Mouse (Mus musculus): ENCODE data around the gene Btg4.
A peak's percentile ranks its signal among the peaks of the same experiment; 100 is the strongest.

The Btg4 gene

GRCm38 (mm10) chr9:51060601-51061000 lies at the start of gene Btg4:
Gene Btg4 (plus strand): TSS chr9:51060901.
- DNase-seq (ENCODE audit: extremely low spot score, low spot score): no peak

GRCm38 (mm10) chr9:51013644-51014043 lies 47.1 kb upstream of the Btg4 start:
- no peak for DNase-seq (ENCODE audit: extremely low spot score, low spot score)

- no peak for DNase-seq (ENCODE audit: extremely low spot score, low spot score)
Measured at GRCm38 (mm10) chr9:51015732-51016131, 45.0 kb upstream of the Btg4 start.

- no peak for DNase-seq (ENCODE audit: extremely low spot score, low spot score)
Measured at GRCm38 (mm10) chr9:51019670-51020069, 41.0 kb upstream of the Btg4 start.

- DNase-seq (ENCODE audit: extremely low spot score, low spot score): no peak
Measured at GRCm38 (mm10) chr9:51020351-51020750, 40.4 kb upstream of the Btg4 start.

- DNase-seq (ENCODE audit: extremely low spot score, low spot score): no peak
Measured at GRCm38 (mm10) chr9:51021123-51021795, 39.4 kb upstream of the Btg4 start.

- no peak for DNase-seq (ENCODE audit: extremely low spot score, low spot score)
Measured at GRCm38 (mm10) chr9:51026952-51027351, 33.7 kb upstream of the Btg4 start.

GRCm38 (mm10) chr9:51030147-51030546 lies 30.6 kb upstream of the Btg4 start:
- DNase-seq (ENCODE audit: extremely low spot score, low spot score): no peak

- no peak for DNase-seq (ENCODE audit: extremely low spot score, low spot score)
Measured at GRCm38 (mm10) chr9:51031603-51032002, 29.1 kb upstream of the Btg4 start.

GRCm38 (mm10) chr9:51032291-51032690 lies 28.4 kb upstream of the Btg4 start:
- DNase-seq (ENCODE audit: extremely low spot score, low spot score): no peak

- no peak for DNase-seq (ENCODE audit: extremely low spot score, low spot score)
Measured at GRCm38 (mm10) chr9:51032785-51033529, 27.7 kb upstream of the Btg4 start.

- no peak for DNase-seq (ENCODE audit: extremely low spot score, low spot score)
Measured at GRCm38 (mm10) chr9:51041491-51041980, 19.2 kb upstream of the Btg4 start.

- DNase-seq (ENCODE audit: extremely low spot score, low spot score): no peak
Measured at GRCm38 (mm10) chr9:51042136-51042535, 18.6 kb upstream of the Btg4 start.

- DNase-seq (ENCODE audit: extremely low spot score, low spot score): no peak
Measured at GRCm38 (mm10) chr9:51052180-51052579, 8.5 kb upstream of the Btg4 start.

GRCm38 (mm10) chr9:51056360-51057324 lies 4.1 kb upstream of the Btg4 start:
- no peak for DNase-seq (ENCODE audit: extremely low spot score, low spot score)

- DNase-seq (ENCODE audit: extremely low spot score, low spot score): no peak
Measured at GRCm38 (mm10) chr9:51058951-51059521, 1.7 kb upstream of the Btg4 start.

GRCm38 (mm10) chr9:51068202-51068601 lies 7.5 kb downstream of the Btg4 start:
- DNase-seq (ENCODE audit: extremely low spot score, low spot score): no peak

- no peak for DNase-seq (ENCODE audit: extremely low spot score, low spot score)
Measured at GRCm38 (mm10) chr9:51070801-51071200, 10.1 kb downstream of the Btg4 start.

- DNase-seq (ENCODE audit: extremely low spot score, low spot score): peak; percentile 17
Measured at GRCm38 (mm10) chr9:51075780-51076179, 15.1 kb downstream of the Btg4 start.

- DNase-seq (ENCODE audit: extremely low spot score, low spot score): peak; percentile 43
Measured at GRCm38 (mm10) chr9:51076300-51076978, 15.7 kb downstream of the Btg4 start.

GRCm38 (mm10) chr9:51076979-51077315 lies 16.2 kb downstream of the Btg4 start, which contains the start of gene Layn:
Gene Layn (minus strand): TSS chr9:51077094.
- peak; percentile 68 for DNase-seq (ENCODE audit: extremely low spot score, low spot score)

Data from neural tube, embryonic 10.5 days (tissue).